ENCODE assay signal across 15 mouse cellular contexts in genomic region chr9:118584838-118585237, GRCm38 (mm10).
"Had no signal": no experiment of that assay in that cellular context is flagged by ENCODE, and none has a peak within 500 bp of the region (broad histone marks: within the 10 kb centered on the region; RNA-seq: fewer than 3 reads in every experiment).

No protein-coding gene starts in this region.

- H3K27ac ChIP-seq: kidney, embryonic 15.5 days; left cerebral cortex, adult 2 months; liver, embryonic 13.5 days; neural tube, embryonic 13.5 days; stomach, embryonic 15.5 days had no signal

- H3K9ac ChIP-seq: kidney, embryonic 15.5 days; liver, embryonic 13.5 days; neural tube, embryonic 13.5 days; stomach, embryonic 15.5 days had no signal

- DNase-seq: kidney, postnatal 10 days; kidney, postnatal 36 days; layer of hippocampus, postnatal 36 days; liver, embryonic 13.5 days; lung, adult 2 months; lung, postnatal 14 days; midbrain, embryonic 14.5 days; retina, postnatal 1 day; right cerebral cortex, postnatal 25 days; thymus, postnatal 25 days had no signal

- H3K4me3 ChIP-seq: kidney, embryonic 15.5 days; left cerebral cortex, adult 2 months; liver, embryonic 13.5 days; neural tube, embryonic 13.5 days; stomach, embryonic 15.5 days had no signal

- H3K9me3 ChIP-seq: kidney, embryonic 15.5 days; liver, embryonic 13.5 days; neural tube, embryonic 13.5 days; stomach, embryonic 15.5 days had no signal

- H3K4me2 ChIP-seq: kidney, embryonic 15.5 days; liver, embryonic 13.5 days; midbrain, embryonic 11.5 days; neural tube, embryonic 13.5 days; stomach, embryonic 15.5 days had no signal

- H3K27me3 ChIP-seq: kidney, embryonic 15.5 days; liver, embryonic 13.5 days; neural tube, embryonic 13.5 days; stomach, embryonic 15.5 days had no signal
